Mouse (Mus musculus): ENCODE data around the gene Ninj2. TPM values are rescaled to one million over a fixed set of nuclear protein-coding genes. Genes with fewer than 3 reads are reported as not detected.

Gene Ninj2
- total RNA-seq, 4 experiments from 2014 or later: not detected

DNA sequence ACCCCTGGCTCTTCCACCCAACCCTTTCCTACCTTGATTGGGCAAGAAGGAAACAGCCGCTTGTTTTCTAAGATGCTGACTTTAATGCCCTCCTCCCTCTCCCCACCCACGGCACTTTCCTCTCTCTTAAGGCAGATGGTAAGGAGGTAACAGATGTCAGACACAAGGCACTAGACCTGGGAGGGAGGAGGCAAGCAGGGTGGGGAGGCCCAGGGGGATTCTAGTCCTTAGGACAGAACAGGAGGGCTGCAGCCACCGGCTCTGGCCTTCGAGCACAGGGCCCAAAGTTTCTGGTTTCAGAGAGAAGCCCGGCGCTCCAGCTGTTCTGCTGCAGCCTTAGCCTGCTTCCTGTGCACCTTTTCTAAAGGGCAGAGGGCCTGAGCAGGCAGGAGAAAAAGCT lies 108.8 kb downstream of the Ninj2 start:
- no peak for DNase-seq

DNA sequence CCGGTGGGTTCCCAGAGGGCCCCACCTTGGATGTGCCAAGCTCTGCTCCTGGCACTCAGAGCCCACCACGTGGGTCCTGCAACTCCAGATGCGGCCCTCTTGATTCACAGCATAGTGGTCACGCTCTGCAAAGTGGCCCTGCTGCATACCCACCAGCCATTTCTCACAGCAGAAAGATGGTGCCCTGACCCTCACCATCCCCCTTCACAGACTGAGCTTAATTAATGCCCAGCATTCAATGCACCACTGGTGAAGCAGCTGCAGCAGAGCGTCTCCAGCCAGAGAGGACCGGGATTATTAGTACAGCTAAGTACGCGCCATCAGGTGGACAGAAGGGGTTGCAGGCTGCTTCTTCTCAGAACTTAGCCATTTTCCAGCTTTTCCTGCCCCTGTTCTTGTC lies 109.3 kb downstream of the Ninj2 start:
- DNase-seq: no peak

DNA sequence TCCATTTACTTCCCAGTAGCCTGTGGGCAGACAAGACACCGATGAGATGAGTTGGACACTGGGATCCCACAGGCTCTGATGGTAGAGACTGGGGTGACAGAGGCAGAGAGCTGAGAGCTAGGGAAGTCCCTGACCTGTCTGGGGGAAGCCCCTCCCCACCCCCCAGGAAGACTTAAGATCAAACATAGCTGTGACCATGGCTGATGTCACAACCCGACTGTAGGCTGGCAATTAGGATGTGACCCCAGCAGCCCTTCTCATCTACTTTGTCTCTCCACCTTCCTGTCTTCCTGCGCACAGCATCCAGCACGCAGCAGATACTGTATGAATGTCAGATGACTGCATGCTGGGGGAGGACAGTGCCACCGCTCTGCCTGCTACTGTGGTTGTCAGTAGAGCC lies 113.4 kb downstream of the Ninj2 start:
- no peak for DNase-seq

DNA sequence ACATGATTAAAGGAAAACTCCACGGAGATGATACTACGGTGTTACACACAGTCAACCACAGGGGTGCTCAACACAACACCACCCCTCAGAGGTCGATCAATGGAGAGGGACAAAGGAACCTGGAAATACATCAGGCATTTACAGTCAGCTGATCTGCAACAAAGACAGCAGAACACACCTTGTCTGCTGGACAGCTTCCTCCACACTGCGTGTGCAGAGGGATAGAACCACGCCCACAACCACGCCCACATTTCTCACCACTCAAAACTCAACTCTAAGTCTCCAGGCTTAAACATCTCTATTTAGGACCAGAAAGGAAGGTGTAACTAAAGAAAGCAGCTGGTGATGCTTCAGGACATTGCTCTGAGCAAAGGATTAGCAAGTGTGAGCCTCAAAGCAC lies 118.4 kb downstream of the Ninj2 start:
- no peak for DNase-seq

DNA sequence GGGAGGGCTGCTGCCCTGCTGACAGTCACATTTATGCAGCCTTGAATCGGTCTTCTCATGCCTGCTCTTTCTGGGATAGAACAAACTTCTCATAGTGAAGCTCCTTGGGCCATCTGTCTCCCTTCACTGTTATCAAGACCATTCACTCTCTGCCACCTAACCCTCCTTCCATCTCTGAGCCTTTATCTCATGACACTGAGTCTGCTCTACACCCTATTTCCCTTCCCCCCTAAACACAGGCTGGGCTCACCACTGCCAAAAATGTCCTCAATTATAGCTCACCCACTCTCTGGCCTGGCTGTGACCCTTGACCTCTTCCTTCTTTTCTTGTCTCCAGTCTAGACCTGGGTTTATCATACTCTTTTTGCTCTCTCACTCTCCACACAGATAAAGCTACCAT lies 123.6 kb downstream of the Ninj2 start:
- no peak for DNase-seq

DNA sequence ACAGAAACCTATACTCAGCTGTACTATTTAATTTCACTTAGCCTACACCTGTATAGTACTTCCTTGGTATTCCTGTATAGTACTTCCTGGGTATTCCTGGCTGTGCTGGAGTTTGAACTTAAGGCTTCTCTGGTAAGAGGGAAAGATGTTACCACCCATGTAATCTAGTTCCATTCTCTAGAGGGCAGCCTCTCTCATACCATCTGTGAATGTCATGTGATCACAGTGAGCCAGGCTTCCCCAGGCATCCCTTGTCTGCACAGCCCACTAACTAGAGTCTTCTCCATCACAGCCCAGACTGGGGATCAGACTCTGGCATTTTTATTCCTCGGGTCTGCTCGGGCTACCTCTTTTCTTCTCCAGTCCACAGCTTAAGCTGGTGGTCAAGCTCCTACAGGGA lies 126.1 kb downstream of the Ninj2 start:
- DNase-seq: no peak

DNA sequence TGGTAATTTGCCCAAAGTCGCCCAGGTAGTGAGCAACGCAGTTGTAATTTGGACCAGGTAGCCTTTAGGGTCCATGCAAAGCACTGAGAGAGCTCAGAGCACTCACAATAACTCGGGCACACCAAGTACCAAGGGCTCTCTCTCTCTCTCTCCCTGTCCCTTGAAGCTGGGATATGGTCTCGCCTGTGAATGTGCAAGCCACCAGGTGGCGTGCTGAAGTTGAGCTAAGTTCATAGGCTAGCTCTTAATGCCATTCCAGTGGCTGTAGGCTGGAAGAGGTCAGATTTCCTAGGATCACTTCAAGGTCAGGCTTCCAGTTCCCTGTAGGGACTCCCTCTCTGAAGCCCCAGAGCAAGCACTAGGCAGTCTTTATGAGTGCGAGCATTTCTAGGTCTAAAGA lies 129.5 kb downstream of the Ninj2 start:
- peak; percentile 47 for DNase-seq

DNA sequence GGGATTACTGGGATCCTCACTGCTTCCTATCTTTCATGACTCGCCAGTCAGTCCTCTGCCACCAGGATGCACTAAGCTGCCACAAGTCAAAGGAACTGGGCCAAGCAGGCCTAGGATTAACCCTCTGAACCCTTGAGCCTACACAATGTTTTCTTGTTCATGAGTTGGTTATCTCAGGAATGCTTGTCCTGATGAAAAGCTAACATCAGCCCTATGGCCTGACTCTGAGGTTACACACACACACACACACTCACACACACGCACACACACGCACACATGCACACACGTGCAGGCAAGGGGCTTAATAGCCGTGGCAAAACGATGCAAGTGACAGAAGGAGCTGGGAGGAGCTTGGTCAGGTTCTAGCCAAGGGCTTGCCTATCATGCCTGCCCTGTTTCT lies 132.2 kb downstream of the Ninj2 start:
- DNase-seq: no peak

DNA sequence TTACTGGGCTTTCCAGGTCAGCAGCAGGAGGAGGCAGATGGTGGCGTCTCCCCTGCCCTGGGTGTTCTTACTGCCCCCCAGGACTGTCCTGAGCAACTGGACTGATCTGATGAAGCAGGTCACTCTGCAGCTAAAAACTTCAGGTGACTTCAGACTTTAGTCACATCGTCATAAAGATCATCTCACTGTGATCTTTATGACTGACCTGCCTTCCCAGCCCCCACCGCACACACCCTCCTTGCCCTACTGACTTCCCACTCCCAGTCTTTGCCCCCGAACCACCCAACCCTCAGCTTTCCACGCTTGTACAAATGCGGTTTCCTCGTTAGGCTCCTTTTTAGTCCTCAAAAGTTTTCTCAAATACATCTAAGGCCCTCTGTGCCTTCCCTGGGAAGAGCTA lies 133.9 kb downstream of the Ninj2 start:
- DNase-seq: no peak

DNA sequence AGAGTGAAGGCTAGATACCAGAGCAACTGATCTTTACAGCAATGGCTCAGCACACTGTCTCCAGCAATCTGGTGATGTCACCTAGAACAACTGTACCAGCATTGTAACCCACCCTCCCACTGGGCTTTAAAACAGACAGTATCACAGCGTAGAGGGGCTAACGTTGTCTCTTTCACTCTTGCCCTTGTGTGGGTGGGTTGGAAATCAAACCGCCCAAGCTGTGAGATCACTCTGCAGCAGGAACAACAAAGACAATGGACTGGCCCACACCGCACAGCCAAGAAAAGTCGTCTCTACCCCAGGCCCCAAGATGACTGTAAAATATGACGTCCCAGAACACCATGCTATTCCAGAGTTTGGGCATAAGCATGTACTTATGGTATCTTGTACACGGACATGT lies 136.7 kb downstream of the Ninj2 start:
- no peak for DNase-seq

DNA sequence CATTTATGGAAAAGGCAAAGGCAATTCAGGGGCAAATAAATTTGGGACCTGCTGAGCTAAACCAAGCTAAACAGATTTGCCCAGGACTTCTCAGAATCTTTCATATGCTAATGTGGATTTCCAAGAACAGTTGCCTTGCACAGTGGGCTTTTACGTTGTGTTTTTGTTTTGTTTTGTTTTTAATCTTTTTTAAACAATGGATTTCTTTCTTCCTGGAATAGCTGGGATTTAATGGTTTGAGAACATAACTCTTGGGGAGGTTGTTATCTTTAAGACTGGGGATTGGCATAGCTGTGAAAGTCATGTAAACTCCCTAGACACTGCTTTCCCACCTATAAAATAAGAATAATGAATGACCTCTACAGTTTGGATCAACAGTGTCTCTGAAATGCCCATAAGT lies 137.3 kb downstream of the Ninj2 start:
- DNase-seq: no peak

DNA sequence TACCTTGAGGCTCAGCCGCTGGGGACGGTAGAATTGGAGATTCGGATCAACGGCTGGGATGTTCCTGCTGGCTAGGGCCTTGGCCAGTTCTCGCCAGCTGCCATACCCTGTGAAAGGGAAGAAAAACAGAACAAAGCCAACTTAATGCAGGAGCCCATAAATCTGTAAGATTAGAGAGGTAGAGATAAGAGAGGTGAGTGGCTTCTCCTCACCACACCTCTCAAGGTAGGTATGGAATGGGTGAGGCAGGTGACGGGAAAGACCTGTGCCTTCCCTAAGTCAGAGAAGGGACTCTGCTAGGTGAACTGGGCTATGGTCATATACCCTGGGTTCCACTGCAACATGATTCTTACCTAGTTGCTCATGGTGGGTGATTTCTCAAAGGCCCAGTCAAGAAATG lies 139.7 kb downstream of the Ninj2 start:
- no peak for DNase-seq

DNA sequence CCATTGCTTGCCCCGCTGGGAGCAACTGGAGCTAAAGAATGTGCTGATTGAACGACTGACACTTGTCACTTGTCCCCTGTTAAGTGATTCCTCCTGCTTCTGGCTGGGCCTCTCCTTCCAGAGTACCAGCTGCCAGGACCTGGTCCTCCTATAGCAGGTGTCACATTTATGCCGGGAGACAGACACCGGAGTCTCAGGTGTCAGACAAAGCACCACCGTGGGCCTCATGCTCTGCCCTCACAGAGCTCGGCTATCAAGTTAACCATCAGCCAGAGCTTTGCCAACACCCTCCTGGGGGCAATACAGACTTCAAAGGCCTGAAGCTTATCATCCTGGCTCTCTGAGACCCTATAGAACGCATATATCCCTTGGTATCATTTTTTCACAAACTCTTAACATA lies 142.7 kb downstream of the Ninj2 start:
- DNase-seq: no peak

DNA sequence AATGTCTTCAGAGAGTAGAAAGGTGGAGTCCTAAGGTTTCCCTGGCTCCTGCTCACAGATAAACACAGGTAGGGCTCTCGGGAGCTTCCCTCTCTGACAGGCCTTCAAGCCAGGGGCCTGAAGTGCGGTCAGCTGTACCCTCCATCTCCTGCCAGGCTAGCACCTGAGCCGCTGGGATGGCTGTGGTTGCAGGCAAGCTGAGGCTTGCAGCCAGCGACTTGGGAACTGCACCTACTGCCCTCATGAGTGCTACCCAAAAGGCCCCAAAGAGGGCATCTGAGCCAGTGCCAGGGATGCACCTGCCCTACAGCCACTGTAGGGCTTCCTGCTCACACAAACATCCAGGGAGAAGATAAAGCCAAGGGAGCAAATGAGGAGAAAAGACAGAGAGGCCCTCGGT lies 147.3 kb downstream of the Ninj2 start:
- DNase-seq: no peak

DNA sequence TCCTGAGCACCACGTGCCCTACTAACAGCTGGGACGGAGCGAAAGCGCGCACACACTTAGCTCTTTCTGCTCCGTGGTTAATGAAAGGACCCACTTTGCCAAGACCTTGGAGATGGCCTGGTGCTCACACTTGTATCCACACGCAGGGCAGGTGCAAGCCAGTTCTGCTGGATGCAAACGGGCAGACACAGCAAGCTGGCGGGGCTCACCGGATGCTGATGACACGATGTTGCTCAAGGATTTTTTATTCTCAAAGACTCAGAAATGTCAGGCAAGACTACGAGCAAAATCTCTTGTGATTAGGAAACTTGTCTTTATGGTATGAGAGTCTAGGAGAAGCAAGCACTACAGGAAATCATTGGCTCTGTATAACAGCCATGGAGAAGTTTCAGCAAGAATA lies 148.3 kb downstream of the Ninj2 start:
- no peak for DNase-seq

DNA sequence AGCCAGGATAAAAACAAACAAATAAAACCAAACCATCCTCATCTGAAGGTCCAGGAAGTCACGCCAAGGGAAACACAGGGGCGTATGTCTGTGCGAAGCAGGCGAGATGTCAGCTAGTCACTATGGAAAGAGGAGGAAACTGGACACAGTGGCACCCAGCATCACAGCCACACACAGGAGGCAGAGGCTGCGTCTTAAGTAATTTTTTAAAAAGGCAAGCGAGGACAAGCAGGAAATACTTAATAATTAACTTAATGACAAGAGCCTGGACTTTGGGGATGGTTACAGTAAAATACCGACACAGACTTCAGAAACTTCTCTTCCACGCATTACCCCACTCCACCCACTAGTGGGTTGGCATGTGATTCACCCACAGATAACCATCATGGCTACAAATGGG lies 149.4 kb downstream of the Ninj2 start:
- DNase-seq: no peak

DNA sequence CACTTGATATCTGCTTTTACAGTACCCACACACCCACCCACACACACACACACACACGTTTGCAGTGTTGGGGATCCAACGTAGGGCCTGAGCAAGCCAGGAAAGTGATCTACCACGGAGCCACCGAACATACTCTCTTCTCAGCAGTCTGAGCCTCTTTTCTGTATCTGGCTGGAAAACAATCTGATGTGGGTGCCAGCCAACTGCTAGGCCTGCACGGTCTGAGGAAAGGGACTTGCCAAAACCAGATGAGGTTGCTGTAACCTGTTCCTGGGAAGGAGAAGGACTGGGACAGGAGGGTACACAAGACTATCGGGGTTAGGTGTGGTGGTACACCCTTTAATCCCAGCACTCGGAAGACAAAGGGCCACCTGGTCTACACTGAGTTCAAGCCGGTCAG lies 150.1 kb downstream of the Ninj2 start:
- DNase-seq: no peak

DNA sequence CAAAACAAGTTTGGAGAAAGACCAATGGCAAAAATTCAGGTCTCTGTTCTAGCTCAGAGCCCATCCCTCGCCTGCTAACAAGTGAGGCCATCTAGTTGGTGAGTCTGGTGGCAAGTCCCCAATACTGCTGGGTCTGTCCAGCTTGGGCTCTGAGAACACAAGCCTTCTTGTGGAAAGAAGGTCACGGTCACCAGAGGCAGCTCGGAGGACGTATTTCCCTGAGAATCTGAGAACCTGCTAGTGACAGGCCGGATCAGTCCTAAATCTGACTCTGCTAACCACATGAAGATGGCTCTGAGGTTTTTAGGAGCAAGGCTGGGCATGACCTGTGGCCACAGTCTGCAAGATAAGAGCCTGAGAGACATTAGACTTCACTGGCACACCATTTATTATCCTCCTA lies 153.5 kb downstream of the Ninj2 start:
- peak; percentile 34 for DNase-seq

DNA sequence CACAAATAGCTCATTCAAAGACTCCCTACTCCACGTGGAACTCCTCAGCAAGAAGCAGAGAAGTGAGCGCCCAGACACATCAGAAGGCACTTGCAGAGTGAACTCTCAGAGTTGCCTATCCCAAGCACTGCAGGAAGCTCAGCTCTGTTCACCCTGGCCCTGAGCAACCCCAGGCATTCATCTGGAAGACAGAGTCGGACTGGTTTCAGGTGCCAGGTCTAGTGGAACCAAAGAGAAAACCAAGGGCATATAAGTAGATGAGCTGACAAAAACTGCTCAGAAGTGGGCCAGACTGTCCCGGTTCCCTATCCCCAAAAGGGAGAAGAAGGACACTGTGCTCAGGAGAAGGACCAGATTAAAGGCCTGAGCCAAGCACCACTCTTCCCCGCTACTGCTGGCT lies 156.7 kb downstream of the Ninj2 start:
- no peak for DNase-seq

Other genes starting within 250 kb of the Ninj2 start
- gene Erc1, start 245.2 kb upstream of the Ninj2 start, total RNA-seq (2022): 10 to 100 TPM; 16.4 to 29.0 (median 21.4) TPM
- gene Rad52, start 190.7 kb upstream of the Ninj2 start, total RNA-seq (2022): 10 to 100 TPM; 15.6 to 33.5 (median 22.0) TPM
- gene Wnk1, start 54.7 kb upstream of the Ninj2 start, total RNA-seq (2022): 100 to 1,000 TPM; 160 to 245 (median 208) TPM
- gene D330020A13Rik, start 201.0 kb downstream of the Ninj2 start, total RNA-seq (2022): under 1 TPM; 0.27 to 0.70 (median 0.40) TPM
- 10 to 100 TPM; 10.2 to 17.8 (median 13.4) TPM for gene B4galnt3, start 201.2 kb downstream of the Ninj2 start, total RNA-seq (2022)